Mouse (Mus musculus): ENCODE results near the gene Zfp978. TPM values are rescaled to one million over a fixed set of nuclear protein-coding genes. Genes with fewer than 3 reads are reported as not detected.
"Not testable (repeated sequence)": the region's sequence is repeated elsewhere in the genome, so short reads cannot be mapped to it uniquely, and the experiment has no call there.

Gene Zfp978
- polyA plus RNA-seq (2015; fragmentation: Nextera tagmentation; extraction: Ambion mirVana) = not detected in 2 replicates

DNA sequence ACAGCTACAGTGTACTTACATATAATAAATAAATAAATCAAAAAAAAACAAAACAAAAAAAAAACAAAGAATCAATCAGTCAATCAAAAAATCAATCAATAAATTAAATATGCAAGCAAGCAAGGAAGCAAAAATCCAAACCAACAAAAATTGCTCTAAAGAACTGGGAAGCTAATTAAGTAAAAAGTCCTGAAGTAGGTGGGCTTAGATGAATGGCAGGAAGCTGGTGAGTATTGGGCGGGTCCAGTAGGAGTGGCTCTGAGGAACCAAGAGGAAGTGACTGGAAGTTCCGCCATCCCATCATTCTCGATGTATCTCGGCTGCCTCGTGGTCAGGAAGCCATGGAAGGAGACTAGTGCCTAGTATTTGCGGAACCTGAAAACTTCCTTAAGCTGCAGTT, at the start of gene Zfp978:
Gene Zfp978 (plus strand): TSS at position 301 of the 400 bp plus-strand sequence.
- H3K36me3 ChIP-seq (ENCODE audit: control insufficient read depth, insufficient read depth); H3K9me3 ChIP-seq (replicated peaks; ENCODE audit: control insufficient read depth, low read length); H3K4me1 ChIP-seq (ENCODE audit: control insufficient read depth, insufficient read depth, low read length); H3K4me2 ChIP-seq (ENCODE audit: low read depth, low read length); H3K9ac ChIP-seq (ENCODE audit: low read length); H3K27me3 ChIP-seq (ENCODE audit: control insufficient read depth, insufficient read depth, low read length); H3K27ac ChIP-seq (ENCODE audit: low read length); ATAC-seq (replicated peaks; ENCODE audit: extremely low read depth, insufficient read depth, low FRiP score); H3K4me3 ChIP-seq (ENCODE audit: low read length): not testable (repeated sequence)
- no CpG with 5 or more reads among the region's 6 CpGs for WGBS

- not testable (repeated sequence) for H3K9ac ChIP-seq (ENCODE audit: low read length); H3K4me2 ChIP-seq (ENCODE audit: low read depth, low read length); H3K36me3 ChIP-seq (ENCODE audit: control insufficient read depth, insufficient read depth); H3K27me3 ChIP-seq (ENCODE audit: control insufficient read depth, insufficient read depth, low read length); H3K27ac ChIP-seq (ENCODE audit: low read length); ATAC-seq (replicated peaks; ENCODE audit: extremely low read depth, insufficient read depth, low FRiP score); H3K4me1 ChIP-seq (ENCODE audit: control insufficient read depth, insufficient read depth, low read length); H3K4me3 ChIP-seq (ENCODE audit: low read length)
- 82% methylated on average over 2 of the region's 2 CpGs for WGBS
- peaks cover 43% of the 10 kb centered on the region for H3K9me3 ChIP-seq (replicated peaks; ENCODE audit: control insufficient read depth, low read length)
These were observed 25.9 kb upstream of the Zfp978 start for GRCm38 (mm10) chr4:147335036-147335690.

DNA sequence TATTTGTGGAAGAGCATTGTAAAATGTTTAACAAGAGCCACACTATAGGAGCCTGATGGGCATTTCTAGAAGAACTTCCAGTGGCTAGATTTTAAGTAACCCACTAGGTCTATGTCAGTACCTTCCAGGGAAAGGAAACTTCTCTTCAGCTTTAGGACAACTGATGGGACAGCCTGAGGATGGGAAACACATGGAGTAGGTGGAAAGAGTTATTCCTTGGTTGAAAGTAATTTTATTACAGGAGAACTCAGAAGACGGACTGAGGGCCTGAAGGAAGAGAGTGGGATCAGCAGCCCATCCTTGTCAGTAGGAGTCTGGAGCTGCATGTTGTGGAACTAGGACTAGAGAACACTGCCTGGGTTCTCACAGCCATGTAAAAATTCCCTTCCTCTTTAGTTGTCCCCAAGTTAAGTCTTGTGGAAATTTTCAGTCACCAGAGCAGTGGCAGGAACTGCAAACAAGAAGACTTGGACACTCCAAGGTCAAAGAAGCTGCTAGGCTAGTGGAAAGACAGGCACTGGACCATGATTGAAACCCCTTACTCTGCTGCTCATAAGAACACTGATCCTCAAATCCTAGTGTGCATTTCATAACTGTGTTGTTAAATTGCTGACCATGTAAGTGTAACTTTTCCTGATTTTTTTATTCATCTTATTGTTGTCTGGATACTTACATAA, 25.3 kb upstream of the Zfp978 start:
- 29% methylated on average over 1 of the region's 1 CpGs for WGBS
- peaks cover 45% of the 10 kb centered on the region for H3K9me3 ChIP-seq (replicated peaks; ENCODE audit: control insufficient read depth, low read length)

GRCm38 (mm10) chr4:147336368-147337195, 24.5 kb upstream of the Zfp978 start:
- WGBS = 61% methylated on average over 6 of the region's 6 CpGs
- not testable (repeated sequence) for H3K36me3 ChIP-seq (ENCODE audit: control insufficient read depth, insufficient read depth); H3K4me1 ChIP-seq (ENCODE audit: control insufficient read depth, insufficient read depth, low read length); H3K4me3 ChIP-seq (ENCODE audit: low read length); H3K9ac ChIP-seq (ENCODE audit: low read length); H3K27ac ChIP-seq (ENCODE audit: low read length); H3K4me2 ChIP-seq (ENCODE audit: low read depth, low read length); H3K27me3 ChIP-seq (ENCODE audit: control insufficient read depth, insufficient read depth, low read length)
- peaks cover 47% of the 10 kb centered on the region for H3K9me3 ChIP-seq (replicated peaks; ENCODE audit: control insufficient read depth, low read length)
- peak; percentile 64; the same call in 1 of the 2 replicates for ATAC-seq (replicated peaks; ENCODE audit: extremely low read depth, insufficient read depth, low FRiP score)

More for the DNA sequence above, 25.3 kb upstream of the Zfp978 start:
- not testable (repeated sequence) for H3K4me1 ChIP-seq (ENCODE audit: control insufficient read depth, insufficient read depth, low read length); H3K27me3 ChIP-seq (ENCODE audit: control insufficient read depth, insufficient read depth, low read length); H3K4me3 ChIP-seq (ENCODE audit: low read length); H3K4me2 ChIP-seq (ENCODE audit: low read depth, low read length); H3K36me3 ChIP-seq (ENCODE audit: control insufficient read depth, insufficient read depth); H3K9ac ChIP-seq (ENCODE audit: low read length); H3K27ac ChIP-seq (ENCODE audit: low read length)
- ATAC-seq (replicated peaks; ENCODE audit: extremely low read depth, insufficient read depth, low FRiP score) = peak; percentile 42; the same call in 1 of the 2 replicates

DNA sequence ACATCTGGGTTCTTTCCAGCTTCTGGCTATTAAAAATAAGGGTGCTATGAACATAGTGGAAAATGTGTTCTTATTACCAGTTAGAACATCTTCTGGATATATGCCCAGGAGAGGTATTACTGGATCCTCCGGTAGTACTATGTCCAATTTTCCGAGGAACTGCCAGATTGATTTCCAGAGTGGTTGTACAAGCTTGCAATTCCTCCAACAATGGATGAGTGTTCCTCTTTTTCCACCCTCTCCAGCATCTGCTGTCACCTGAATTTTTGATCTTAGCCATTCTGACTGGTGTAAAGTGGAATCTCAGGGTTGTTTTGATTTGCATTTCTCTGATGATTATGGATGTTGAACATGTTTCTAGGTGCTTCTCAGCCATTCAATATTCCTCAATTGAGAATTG, 23.6 kb upstream of the Zfp978 start:
- not testable (repeated sequence) for H3K27ac ChIP-seq (ENCODE audit: low read length); ATAC-seq (replicated peaks; ENCODE audit: extremely low read depth, insufficient read depth, low FRiP score)
- H3K9me3 ChIP-seq (replicated peaks; ENCODE audit: control insufficient read depth, low read length) = peaks cover 47% of the 10 kb centered on the region

DNA sequence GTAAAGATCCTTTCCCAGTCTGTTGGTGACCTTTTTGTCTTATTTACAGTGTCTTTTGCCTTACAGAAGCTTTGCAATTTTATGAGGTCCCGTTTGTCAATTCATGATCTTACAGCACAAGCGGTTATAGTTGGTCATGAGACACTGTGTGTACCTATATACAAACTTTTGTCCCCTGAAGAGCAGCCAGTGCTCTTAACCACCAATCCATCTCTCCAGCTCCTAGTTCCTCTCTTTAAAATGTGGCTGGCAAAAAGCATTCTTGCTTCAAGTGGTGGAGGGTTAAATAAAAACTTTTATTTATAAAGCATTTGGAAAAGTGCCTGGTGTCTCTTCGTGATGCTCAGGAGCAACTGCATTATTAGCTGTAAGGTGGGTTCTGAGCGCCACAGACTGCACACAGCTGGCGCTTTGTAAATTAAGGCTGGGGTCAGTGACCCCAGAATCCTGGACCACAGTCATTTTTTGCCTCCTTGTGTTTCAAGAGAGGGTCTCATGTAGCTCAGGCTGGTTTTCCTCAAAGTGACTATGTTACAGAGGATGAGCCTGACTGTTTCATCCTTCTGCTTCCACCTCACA, 23.0 kb upstream of the Zfp978 start:
- Histone ChIP-seq H3K27me3 (ENCODE audit: control insufficient read depth, insufficient read depth, low read length) (no peaks in the 10 kb centered on the region), H3K9me3 (replicated peaks; ENCODE audit: control insufficient read depth, low read length) (peaks cover 49% of the 10 kb centered on the region), H3K27ac (ENCODE audit: low read length) (no peak overlapping the region), H3K4me3 (ENCODE audit: low read length) (no peak overlapping the region), H3K4me2 (ENCODE audit: low read depth, low read length) (no peak overlapping the region), H3K36me3 (ENCODE audit: control insufficient read depth, insufficient read depth) (no peaks in the 10 kb centered on the region), H3K9ac (ENCODE audit: low read length) (no peak overlapping the region), H3K4me1 (ENCODE audit: control insufficient read depth, insufficient read depth, low read length) (no peaks in the 10 kb centered on the region)
- 63% methylated on average over 5 of the region's 5 CpGs for WGBS
- ATAC-seq (replicated peaks; ENCODE audit: extremely low read depth, insufficient read depth, low FRiP score) = no peak

More for the DNA sequence above, 23.6 kb upstream of the Zfp978 start:
- not testable (repeated sequence) for H3K9ac ChIP-seq (ENCODE audit: low read length); H3K4me2 ChIP-seq (ENCODE audit: low read depth, low read length); H3K36me3 ChIP-seq (ENCODE audit: control insufficient read depth, insufficient read depth); H3K27me3 ChIP-seq (ENCODE audit: control insufficient read depth, insufficient read depth, low read length); H3K4me3 ChIP-seq (ENCODE audit: low read length); H3K4me1 ChIP-seq (ENCODE audit: control insufficient read depth, insufficient read depth, low read length)
- WGBS = 82% methylated on average over 2 of the region's 2 CpGs

GRCm38 (mm10) chr4:147338706-147339105, 22.4 kb upstream of the Zfp978 start:
- H3K4me2 ChIP-seq (ENCODE audit: low read depth, low read length); H3K36me3 ChIP-seq (ENCODE audit: control insufficient read depth, insufficient read depth); H3K9ac ChIP-seq (ENCODE audit: low read length); H3K4me1 ChIP-seq (ENCODE audit: control insufficient read depth, insufficient read depth, low read length); ATAC-seq (replicated peaks; ENCODE audit: extremely low read depth, insufficient read depth, low FRiP score); H3K27me3 ChIP-seq (ENCODE audit: control insufficient read depth, insufficient read depth, low read length); H3K27ac ChIP-seq (ENCODE audit: low read length); H3K4me3 ChIP-seq (ENCODE audit: low read length): not testable (repeated sequence)
- H3K9me3 ChIP-seq (replicated peaks; ENCODE audit: control insufficient read depth, low read length) = peaks cover 55% of the 10 kb centered on the region
- 72% methylated on average over 3 of the region's 3 CpGs for WGBS

- H3K4me3 ChIP-seq (ENCODE audit: low read length); H3K4me2 ChIP-seq (ENCODE audit: low read depth, low read length); ATAC-seq (replicated peaks; ENCODE audit: extremely low read depth, insufficient read depth, low FRiP score); H3K27ac ChIP-seq (ENCODE audit: low read length); H3K27me3 ChIP-seq (ENCODE audit: control insufficient read depth, insufficient read depth, low read length); H3K9ac ChIP-seq (ENCODE audit: low read length); H3K36me3 ChIP-seq (ENCODE audit: control insufficient read depth, insufficient read depth); H3K4me1 ChIP-seq (ENCODE audit: control insufficient read depth, insufficient read depth, low read length): not testable (repeated sequence)
- H3K9me3 ChIP-seq (replicated peaks; ENCODE audit: control insufficient read depth, low read length) = peaks cover 53% of the 10 kb centered on the region
- 67% methylated on average over 7 of the region's 7 CpGs for WGBS
These were observed 21.4 kb upstream of the Zfp978 start for GRCm38 (mm10) chr4:147339601-147340219.
